Mouse (Mus musculus): ENCODE measurements at regions not wholly inside any gene's neighbourhood (a gene's known extent, or its start where the extent isn't known, plus 50 kb on each side); places are given as distances from the start of the nearest gene placed in this dataset.

DNA sequence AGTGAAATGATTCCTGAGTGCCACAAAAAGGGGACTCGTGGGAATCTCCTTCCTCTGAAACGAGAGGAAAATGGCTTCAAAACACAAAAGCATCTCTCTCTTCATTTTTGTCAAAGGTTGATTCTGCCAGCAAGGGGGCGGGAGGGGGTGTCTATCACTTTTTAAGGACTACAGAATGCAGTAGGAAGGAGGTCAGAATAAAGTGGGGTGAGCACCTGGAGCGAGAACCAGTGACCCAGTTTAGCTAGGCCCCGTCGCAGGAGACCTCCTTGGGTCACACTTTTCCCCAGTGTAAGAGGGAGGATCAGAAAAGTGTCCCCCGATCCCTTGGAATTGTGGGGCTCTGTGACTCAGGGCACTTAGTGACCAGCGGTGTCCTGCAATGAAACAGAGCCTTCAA, 133.1 kb downstream of the Tgfb2 start:
- 90% methylated on average over 8 of the region's 8 CpGs for whole genome bisulfite sequencing
- DNase-seq = no peak
- H3K27ac ChIP-seq (ENCODE audit: insufficient read depth, low read length) = no peak overlapping the region
- H3K27me3 ChIP-seq (ENCODE audit: control insufficient read depth, insufficient read depth, low read length) = no peaks in the 10 kb centered on the region
- no peak for TF ChIP-seq POLR2A (IDR thresholded peaks at IDR 0.05; ENCODE audit: borderline replicate concordance, insufficient read depth, low read length)
- no peak for TF ChIP-seq CTCF (IDR thresholded peaks at IDR 0.05; ENCODE audit: borderline replicate concordance, insufficient read depth, low read depth, low read length)
- H3K4me1 ChIP-seq (ENCODE audit: control insufficient read depth, insufficient read depth, low read length) = no peaks in the 10 kb centered on the region
- no peak overlapping the region for H3K4me3 ChIP-seq (replicated peaks; ENCODE audit: insufficient read depth, low read depth, low read length)

GRCm38 (mm10) chr1:186572092-186572491, 133.7 kb downstream of the Tgfb2 start:
- WGBS = 66% methylated on average over 4 of the region's 4 CpGs
- Histone ChIP-seq H3K4me3 (replicated peaks; ENCODE audit: insufficient read depth, low read depth, low read length) (no peak overlapping the region), H3K4me1 (ENCODE audit: control insufficient read depth, insufficient read depth, low read length) (no peaks in the 10 kb centered on the region), H3K27ac (ENCODE audit: insufficient read depth, low read length) (no peak overlapping the region), H3K27me3 (ENCODE audit: control insufficient read depth, insufficient read depth, low read length) (no peaks in the 10 kb centered on the region)
- no peak for TF ChIP-seq CTCF (IDR thresholded peaks at IDR 0.05; ENCODE audit: borderline replicate concordance, insufficient read depth, low read depth, low read length)
- TF ChIP-seq POLR2A (IDR thresholded peaks at IDR 0.05; ENCODE audit: borderline replicate concordance, insufficient read depth, low read length) = no peak
- DNase-seq = no peak

- no peak for TF ChIP-seq POLR2A (IDR thresholded peaks at IDR 0.05; ENCODE audit: borderline replicate concordance, insufficient read depth, low read length)
- no peak for TF ChIP-seq CTCF (IDR thresholded peaks at IDR 0.05; ENCODE audit: borderline replicate concordance, insufficient read depth, low read depth, low read length)
- Histone ChIP-seq H3K27ac (ENCODE audit: insufficient read depth, low read length) (no peak overlapping the region), H3K27me3 (ENCODE audit: control insufficient read depth, insufficient read depth, low read length) (no peaks in the 10 kb centered on the region), H3K4me3 (replicated peaks; ENCODE audit: insufficient read depth, low read depth, low read length) (no peak overlapping the region), H3K4me1 (ENCODE audit: control insufficient read depth, insufficient read depth, low read length) (no peaks in the 10 kb centered on the region)
- 90% methylated on average over 4 of the region's 4 CpGs for WGBS
- DNase-seq = no peak
Observed at GRCm38 (mm10) chr1:186568496-186568895, 137.3 kb downstream of the Tgfb2 start.

DNA sequence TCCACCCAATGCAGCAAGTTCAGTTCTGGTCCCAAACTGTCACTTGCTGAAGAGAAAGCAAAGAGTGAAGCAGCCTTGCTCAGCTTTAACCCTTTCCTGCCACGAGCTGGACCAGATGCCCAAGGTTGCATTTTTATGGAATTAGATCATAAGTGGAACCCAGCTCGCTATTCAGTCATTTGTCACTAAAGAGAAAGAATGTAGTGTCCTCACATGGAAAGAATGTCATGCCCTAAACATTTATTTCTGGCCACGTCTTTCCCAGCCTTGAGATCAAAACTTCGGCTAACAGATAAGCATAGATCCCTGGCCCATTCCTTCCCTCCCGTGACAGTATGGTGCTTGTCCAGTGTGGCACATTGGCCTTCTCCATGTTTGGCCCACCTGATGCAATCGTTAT, 137.7 kb downstream of the Tgfb2 start:
- H3K27ac ChIP-seq (ENCODE audit: insufficient read depth, low read length) = no peak overlapping the region
- H3K4me3 ChIP-seq (replicated peaks; ENCODE audit: insufficient read depth, low read depth, low read length) = no peak overlapping the region
- H3K4me1 ChIP-seq (ENCODE audit: control insufficient read depth, insufficient read depth, low read length) = no peaks in the 10 kb centered on the region
- TF ChIP-seq POLR2A (IDR thresholded peaks at IDR 0.05; ENCODE audit: borderline replicate concordance, insufficient read depth, low read length) (no peak), CTCF (IDR thresholded peaks at IDR 0.05; ENCODE audit: borderline replicate concordance, insufficient read depth, low read depth, low read length) (no peak)
- no peaks in the 10 kb centered on the region for H3K27me3 ChIP-seq (ENCODE audit: control insufficient read depth, insufficient read depth, low read length)
- no peak for DNase-seq
- 76% methylated on average over 6 of the region's 6 CpGs for WGBS

GRCm38 (mm10) chr1:186567136-186567826, 138.5 kb downstream of the Tgfb2 start:
- no peaks in the 10 kb centered on the region for H3K4me1 ChIP-seq (ENCODE audit: control insufficient read depth, insufficient read depth, low read length)
- H3K27ac ChIP-seq (ENCODE audit: insufficient read depth, low read length) = no peak overlapping the region
- WGBS = 28% methylated on average over 15 of the region's 15 CpGs
- DNase-seq = no peak
- TF ChIP-seq CTCF (IDR thresholded peaks at IDR 0.05; ENCODE audit: borderline replicate concordance, insufficient read depth, low read depth, low read length) = no peak
- no peak for TF ChIP-seq POLR2A (IDR thresholded peaks at IDR 0.05; ENCODE audit: borderline replicate concordance, insufficient read depth, low read length)
- no peak overlapping the region for H3K4me3 ChIP-seq (replicated peaks; ENCODE audit: insufficient read depth, low read depth, low read length)
- H3K27me3 ChIP-seq (ENCODE audit: control insufficient read depth, insufficient read depth, low read length) = no peaks in the 10 kb centered on the region

- TF ChIP-seq POLR2A (IDR thresholded peaks at IDR 0.05; ENCODE audit: borderline replicate concordance, insufficient read depth, low read length) = no peak
- TF ChIP-seq CTCF (IDR thresholded peaks at IDR 0.05; ENCODE audit: borderline replicate concordance, insufficient read depth, low read depth, low read length) = no peak
- H3K27ac ChIP-seq (ENCODE audit: insufficient read depth, low read length) = no peak overlapping the region
- no peak for DNase-seq
- no peaks in the 10 kb centered on the region for H3K27me3 ChIP-seq (ENCODE audit: control insufficient read depth, insufficient read depth, low read length)
- no peak overlapping the region for H3K4me3 ChIP-seq (replicated peaks; ENCODE audit: insufficient read depth, low read depth, low read length)
- WGBS = 77% methylated on average over 3 of the region's 3 CpGs
- no peaks in the 10 kb centered on the region for H3K4me1 ChIP-seq (ENCODE audit: control insufficient read depth, insufficient read depth, low read length)
Observed at GRCm38 (mm10) chr1:186562027-186562426, 143.8 kb downstream of the Tgfb2 start.

- Histone ChIP-seq H3K4me3 (replicated peaks; ENCODE audit: insufficient read depth, low read depth, low read length) (no peak overlapping the region), H3K27me3 (ENCODE audit: control insufficient read depth, insufficient read depth, low read length) (no peaks in the 10 kb centered on the region; the same call in 1 of the 2 replicates), H3K4me1 (ENCODE audit: control insufficient read depth, insufficient read depth, low read length) (no peaks in the 10 kb centered on the region), H3K27ac (ENCODE audit: insufficient read depth, low read length) (no peak overlapping the region)
- no peak for DNase-seq
- WGBS = 59% methylated on average over 6 of the region's 6 CpGs
- TF ChIP-seq CTCF (IDR thresholded peaks at IDR 0.05; ENCODE audit: borderline replicate concordance, insufficient read depth, low read depth, low read length) (no peak), POLR2A (IDR thresholded peaks at IDR 0.05; ENCODE audit: borderline replicate concordance, insufficient read depth, low read length) (no peak)
Observed at GRCm38 (mm10) chr1:186555441-186555975, 150.3 kb downstream of the Tgfb2 start.

DNA sequence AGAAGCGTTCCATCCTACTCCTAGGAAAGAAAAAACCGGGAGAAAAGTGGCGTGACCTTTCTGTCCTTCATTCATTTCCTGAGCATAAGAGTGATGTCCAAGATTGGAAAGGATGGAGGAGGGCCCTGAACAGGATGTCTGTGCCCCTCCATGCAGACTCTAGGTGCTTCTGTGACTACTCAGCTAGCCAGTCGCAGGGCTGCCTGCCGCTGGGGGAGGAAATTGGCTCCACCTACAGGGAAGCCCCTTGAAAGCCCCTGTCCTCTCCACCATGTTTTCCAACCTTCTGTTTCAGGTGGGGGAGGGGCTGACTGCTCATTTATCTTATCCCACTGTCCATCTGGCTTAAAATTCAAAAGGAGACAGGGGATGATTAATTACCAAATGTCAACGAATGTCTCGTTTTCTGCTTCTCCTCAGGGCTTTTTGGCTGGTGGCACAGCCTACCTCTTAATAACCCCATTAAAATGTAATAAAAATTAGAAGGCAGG, 151.2 kb downstream of the Tgfb2 start:
- DNase-seq = no peak
- Histone ChIP-seq H3K27ac (ENCODE audit: insufficient read depth, low read length) (no peak overlapping the region), H3K4me1 (ENCODE audit: control insufficient read depth, insufficient read depth, low read length) (no peaks in the 10 kb centered on the region), H3K4me3 (replicated peaks; ENCODE audit: insufficient read depth, low read depth, low read length) (no peak overlapping the region), H3K27me3 (ENCODE audit: control insufficient read depth, insufficient read depth, low read length) (no peaks in the 10 kb centered on the region; the same call in 1 of the 2 replicates)
- TF ChIP-seq CTCF (IDR thresholded peaks at IDR 0.05; ENCODE audit: borderline replicate concordance, insufficient read depth, low read depth, low read length) = no peak
- no peak for TF ChIP-seq POLR2A (IDR thresholded peaks at IDR 0.05; ENCODE audit: borderline replicate concordance, insufficient read depth, low read length)
- 35% methylated on average over 7 of the region's 7 CpGs for WGBS

Measured in cerebellum, adult 2 months (tissue).